9 mouse cellular contexts compared by ENCODE assay signal in genomic region chr8:114452781-114453221, GRCm38 (mm10). TPM values are rescaled to one million over a fixed set of nuclear protein-coding genes. Genes with fewer than 3 reads are reported as not detected.
DNase-seq lines count a peak whose midpoint lies in the region; ATAC-seq and TF ChIP-seq lines count a peak whose summit lies in the region.
"Had no signal": no experiment of that assay in that cellular context is flagged by ENCODE, and none has a peak within 500 bp of the region (broad histone marks: within the 10 kb centered on the region; RNA-seq: fewer than 3 reads in every experiment).

No protein-coding gene starts in this region.

- ATAC-seq in forebrain, embryonic 16.5 days: peak; percentile 54
- ATAC-seq in midbrain, embryonic 16.5 days: no peak
- ATAC-seq in stomach, postnatal 0 days (ENCODE audit: low FRiP score, low TSS enrichment): peak; percentile 63

- H3K9ac ChIP-seq in forebrain, embryonic 16.5 days (replicated peaks; ENCODE audit: low read depth, low read length): 0 out of 2 replicates have a peak overlapping the region, but pooled peaks have one; percentile 7
- H3K9ac ChIP-seq in midbrain, embryonic 16.5 days (ENCODE audit: low read depth, low read length): 0 out of 2 replicates have a peak overlapping the region, but pooled peaks have one; percentile 41
- no peak overlapping the region; the same call in 1 of the 2 replicates for H3K9ac ChIP-seq in stomach, postnatal 0 days (ENCODE audit: low read length)

- whole genome bisulfite sequencing in thymus, adult 2 months: 35% methylated on average over 9 of the region's 9 CpGs
- WGBS in forebrain, embryonic 16.5 days: 2% methylated on average over 9 of the region's 9 CpGs
- 29% methylated on average over 9 of the region's 9 CpGs for WGBS in limb, embryonic 10.5 days
- 6% methylated on average over 9 of the region's 9 CpGs for WGBS in midbrain, embryonic 16.5 days
- 11% methylated on average over 9 of the region's 9 CpGs for WGBS in stomach, postnatal 0 days

- H3K4me3 ChIP-seq in thymus, adult 2 months (ENCODE audit: control insufficient read depth, insufficient read depth, low read length): no peak overlapping the region
- H3K4me3 ChIP-seq in forebrain, embryonic 16.5 days (replicated peaks; ENCODE audit: low read length): 0 out of 2 replicates have a peak overlapping the region, but pooled peaks have one; percentile 7
- no peak overlapping the region for H3K4me3 ChIP-seq in limb, embryonic 10.5 days
- no peak overlapping the region for H3K4me3 ChIP-seq in midbrain, embryonic 16.5 days (ENCODE audit: low read depth, low read length)
- no peak overlapping the region for H3K4me3 ChIP-seq in stomach, postnatal 0 days (ENCODE audit: low read depth, low read length)
- H3K4me3 ChIP-seq: erythroblast, embryonic 14.5 days had no signal

- no peaks in the 10 kb centered on the region for H3K9me3 ChIP-seq in forebrain, embryonic 16.5 days (ENCODE audit: control insufficient read depth, low read length)
- no peaks in the 10 kb centered on the region for H3K9me3 ChIP-seq in limb, embryonic 10.5 days (replicated peaks)
- H3K9me3 ChIP-seq in midbrain, embryonic 16.5 days (replicated peaks; ENCODE audit: control insufficient read depth, low read length, poor library complexity, severe bottlenecking): no peaks in the 10 kb centered on the region
- no peaks in the 10 kb centered on the region for H3K9me3 ChIP-seq in stomach, postnatal 0 days (ENCODE audit: control insufficient read depth, low read length)

- TF ChIP-seq EP300 in stomach, postnatal 0 days (optimal IDR thresholded peaks at IDR 0.05): no peak

- no peaks in the 10 kb centered on the region; the same call in 1 of the 2 replicates for H3K4me1 ChIP-seq in thymus, adult 2 months (replicated peaks; ENCODE audit: control insufficient read depth, insufficient read depth, low read length)
- peaks cover 3% of the 10 kb centered on the region for H3K4me1 ChIP-seq in forebrain, embryonic 16.5 days (replicated peaks; ENCODE audit: control insufficient read depth, insufficient read depth, low read length)
- H3K4me1 ChIP-seq in limb, embryonic 10.5 days: peaks cover 33% of the 10 kb centered on the region
- peaks cover 9% of the 10 kb centered on the region; the same call in 1 of the 2 replicates for H3K4me1 ChIP-seq in midbrain, embryonic 16.5 days (ENCODE audit: control insufficient read depth, insufficient read depth, low read length)
- no peaks in the 10 kb centered on the region for H3K4me1 ChIP-seq in stomach, postnatal 0 days (replicated peaks; ENCODE audit: control insufficient read depth, insufficient read depth)

- peak; percentile 55 for DNase-seq in thymus, adult 2 months
- DNase-seq in thymus, adult 18-20 months: no peak
- peak; percentile 81 to 83 for DNase-seq in cerebellum, adult 18-20 months
- peak; percentile 92 for DNase-seq in hindlimb bud, embryonic 11.5 days (ENCODE audit: extremely low spot score, low read depth, low spot score)
- DNase-seq in limb, embryonic 10.5 days (ENCODE audit: low spot score): peak; percentile 84
- DNase-seq in stomach, postnatal 0 days (ENCODE audit: low spot score): peak; percentile 61

- no peak overlapping the region for H3K27ac ChIP-seq in thymus, adult 2 months (ENCODE audit: control insufficient read depth, insufficient read depth, low read length)
- H3K27ac ChIP-seq in forebrain, embryonic 16.5 days (ENCODE audit: low read length): no peak overlapping the region
- H3K27ac ChIP-seq in limb, embryonic 10.5 days: peak overlapping the region; percentile 53; the same call in 1 of the 2 replicates
- no peak overlapping the region for H3K27ac ChIP-seq in midbrain, embryonic 16.5 days (ENCODE audit: low read length)
- no peak overlapping the region for H3K27ac ChIP-seq in stomach, postnatal 0 days (replicated peaks)

- H3K36me3 ChIP-seq in thymus, adult 2 months (ENCODE audit: control insufficient read depth, insufficient read depth, low read length): 0 out of 2 replicates have a peak, but pooled peaks cover 3% of the 10 kb centered on the region
- H3K36me3 ChIP-seq in forebrain, embryonic 16.5 days (ENCODE audit: control insufficient read depth, insufficient read depth): no peaks in the 10 kb centered on the region
- peaks cover 5% of the 10 kb centered on the region; the same call in 1 of the 2 replicates for H3K36me3 ChIP-seq in limb, embryonic 10.5 days
- H3K36me3 ChIP-seq in midbrain, embryonic 16.5 days (ENCODE audit: control insufficient read depth, insufficient read depth, low read length): no peaks in the 10 kb centered on the region
- H3K36me3 ChIP-seq in stomach, postnatal 0 days (ENCODE audit: control insufficient read depth, insufficient read depth, low read length): no peaks in the 10 kb centered on the region; the same call in 1 of the 2 replicates

- H3K27me3 ChIP-seq in thymus, adult 2 months (ENCODE audit: control insufficient read depth, insufficient read depth, low read length): no peaks in the 10 kb centered on the region
- H3K27me3 ChIP-seq in forebrain, embryonic 16.5 days (replicated peaks; ENCODE audit: control insufficient read depth, insufficient read depth, low read length): no peaks in the 10 kb centered on the region
- no peaks in the 10 kb centered on the region for H3K27me3 ChIP-seq in limb, embryonic 10.5 days (ENCODE audit: low read depth, poor library complexity, severe bottlenecking)
- no peaks in the 10 kb centered on the region for H3K27me3 ChIP-seq in midbrain, embryonic 16.5 days (ENCODE audit: control insufficient read depth, insufficient read depth, low read depth, low read length)
- no peaks in the 10 kb centered on the region for H3K27me3 ChIP-seq in stomach, postnatal 0 days (ENCODE audit: control insufficient read depth, insufficient read depth, low read length)

- peak overlapping the region; percentile 46 for H3K4me2 ChIP-seq in forebrain, embryonic 16.5 days (ENCODE audit: low read length)
- peak overlapping the region; percentile 42 for H3K4me2 ChIP-seq in midbrain, embryonic 16.5 days (ENCODE audit: low read length)
- H3K4me2 ChIP-seq in stomach, postnatal 0 days (replicated peaks; ENCODE audit: low read depth): no peak overlapping the region

- no peak for TF ChIP-seq POLR2A in thymus, adult 2 months (IDR thresholded peaks at IDR 0.05; ENCODE audit: control insufficient read depth, extremely low read depth, insufficient read depth, low read length, poor library complexity)

- TF ChIP-seq CTCF in thymus, adult 2 months (IDR thresholded peaks at IDR 0.05; ENCODE audit: borderline replicate concordance, control insufficient read depth, extremely low read depth, insufficient read depth, low read length, poor library complexity): no peak
- peak; percentile 93 for TF ChIP-seq CTCF in stomach, postnatal 0 days (IDR thresholded peaks at IDR 0.05; ENCODE audit: low read depth)

RNA-seq across cellular contexts. Expression of gene Wwox, which starts 13.3 kb away (rescaled TPM):
- 8.4 and 8.8 TPM in 2 replicates for polyA plus RNA-seq in thymus, adult 2 months (2012; rRNA removed)
- polyA plus RNA-seq in forebrain, embryonic 16.5 days (2015; fragmentation: Nextera tagmentation; extraction: Ambion mirVana): 9.6 and 11.4 TPM in 2 replicates
- 7.6 and 8.6 TPM in 2 replicates for polyA plus RNA-seq in limb, embryonic 10.5 days (2016; fragmentation: Nextera tagmentation; extraction: Ambion mirVana)
- polyA plus RNA-seq in midbrain, embryonic 16.5 days (2015; fragmentation: Nextera tagmentation; extraction: Ambion mirVana): 11.6 and 13.3 TPM in 2 replicates
- polyA plus RNA-seq in stomach, postnatal 0 days (2015; fragmentation: Nextera tagmentation; extraction: Ambion mirVana): 9.2 and 10.2 TPM in 2 replicates

RNA-seq across cellular contexts. Expression of gene Clec3a, which starts 34.9 kb away (rescaled TPM):
- not detected in 2 replicates for polyA plus RNA-seq in thymus, adult 2 months (2012; rRNA removed)
- polyA plus RNA-seq in forebrain, embryonic 16.5 days (2015; fragmentation: Nextera tagmentation; extraction: Ambion mirVana): 0.76 TPM in 1 of 2 replicates, not detected in the other
- polyA plus RNA-seq in limb, embryonic 10.5 days (2016; fragmentation: Nextera tagmentation; extraction: Ambion mirVana): not detected in 2 replicates
- polyA plus RNA-seq in midbrain, embryonic 16.5 days (2015; fragmentation: Nextera tagmentation; extraction: Ambion mirVana): not detected in 2 replicates
- not detected in 2 replicates for polyA plus RNA-seq in stomach, postnatal 0 days (2015; fragmentation: Nextera tagmentation; extraction: Ambion mirVana)
- polyA plus RNA-seq: erythroblast, embryonic 14.5 days had no signal

Comparison
In these comparisons a context has a peak if more than half of its experiments do, and no peak if none do; other contexts are left out.
1. DNase-seq: peak in thymus, adult 2 months (single experiment), cerebellum, adult 18-20 months (2 of 2), hindlimb bud, embryonic 11.5 days (single experiment), limb, embryonic 10.5 days (single experiment) and stomach, postnatal 0 days (single experiment); none in thymus, adult 18-20 months (0 of 2).